Mouse (Mus musculus): Measurements from ENCODE around the gene C130074G19Rik.

C130074G19Rik gene

GRCm38 (mm10) chr1:184844326-184845066 lies 38.5 kb downstream of the C130074G19Rik start:
- peak; percentile 80 for DNase-seq (ENCODE audit: low read depth, low spot score)

- DNase-seq (ENCODE audit: low read depth, low spot score) = no peak
Measured at GRCm38 (mm10) chr1:184837649-184838048, 45.4 kb downstream of the C130074G19Rik start.

- DNase-seq (ENCODE audit: low read depth, low spot score) = no peak
Measured at GRCm38 (mm10) chr1:184836350-184836749, 46.7 kb downstream of the C130074G19Rik start.

GRCm38 (mm10) chr1:184833499-184833898 lies 49.5 kb downstream of the C130074G19Rik start:
- DNase-seq (ENCODE audit: low read depth, low spot score) = no peak

- DNase-seq (ENCODE audit: low read depth, low spot score) = no peak
Measured at GRCm38 (mm10) chr1:184832211-184832610, 50.8 kb downstream of the C130074G19Rik start.

- peak; percentile 23 for DNase-seq (ENCODE audit: low read depth, low spot score)
Measured at GRCm38 (mm10) chr1:184829897-184830296, 53.1 kb downstream of the C130074G19Rik start.

- no peak for DNase-seq (ENCODE audit: low read depth, low spot score)
Measured at GRCm38 (mm10) chr1:184827175-184827701, 55.8 kb downstream of the C130074G19Rik start.

GRCm38 (mm10) chr1:184825093-184825492 lies 57.9 kb downstream of the C130074G19Rik start:
- peak; percentile 67 for DNase-seq (ENCODE audit: low read depth, low spot score)

GRCm38 (mm10) chr1:184824439-184824851 lies 58.6 kb downstream of the C130074G19Rik start:
- peak; percentile 89 for DNase-seq (ENCODE audit: low read depth, low spot score)

- DNase-seq (ENCODE audit: low read depth, low spot score) = no peak
Measured at GRCm38 (mm10) chr1:184822678-184823077, 60.3 kb downstream of the C130074G19Rik start.

All from 3T3-L1 (cell line).